Mouse (Mus musculus): ENCODE measurements around the gene Isg20l2.

DNA sequence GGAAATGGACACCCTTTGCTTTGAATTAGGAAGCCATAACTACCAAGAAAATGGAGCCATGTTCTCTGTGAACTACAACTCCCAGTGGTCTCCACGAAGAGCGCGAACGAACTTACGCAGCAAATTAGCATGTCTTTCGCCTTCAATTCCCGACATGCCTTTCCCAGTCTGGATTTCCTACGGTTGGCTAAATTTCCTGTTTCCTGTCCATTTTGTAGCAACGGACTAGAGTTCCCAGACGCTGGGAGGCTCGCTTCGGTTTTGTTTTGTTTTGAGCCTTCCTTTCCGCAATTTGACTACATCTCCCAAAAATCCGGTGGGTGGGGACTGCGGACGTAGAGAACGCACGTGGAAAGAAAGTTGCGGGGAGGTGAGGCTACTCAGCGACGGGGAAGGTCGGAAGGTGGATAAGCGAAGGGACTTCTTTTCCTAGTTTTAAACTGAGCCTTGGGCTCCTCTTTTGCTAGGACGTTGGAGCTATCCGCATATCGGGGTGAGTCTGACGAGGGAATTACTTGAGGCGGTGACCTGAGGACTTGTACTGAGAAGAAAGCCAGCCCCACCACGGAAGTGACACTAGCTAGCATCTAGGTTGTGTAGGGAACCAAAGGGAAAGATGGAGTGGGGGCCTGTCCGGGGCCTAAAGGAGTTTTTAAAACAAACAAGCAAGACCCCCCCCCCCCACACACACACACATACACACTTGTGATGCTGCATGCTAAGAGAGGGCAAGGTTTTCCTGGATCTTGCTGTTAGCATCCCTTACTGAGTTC lies 10.6 kb upstream of the Isg20l2 start, which contains the start of gene Mrpl24:
- no peak for TF ChIP-seq CTCF (IDR thresholded peaks at IDR 0.05; ENCODE audit: low read depth, low read length)
- TF ChIP-seq GATA1 (IDR thresholded peaks at IDR 0.05; ENCODE audit: borderline replicate concordance, low read length): no peak
- TF ChIP-seq GATA2 (IDR thresholded peaks at IDR 0.05; ENCODE audit: borderline replicate concordance, low read depth, low read length): no peak
- no peak for TF ChIP-seq TAL1 (conservative IDR thresholded peaks at IDR 0.05; ENCODE audit: low read depth, low read length)
- TF ChIP-seq POLR2AphosphoS5 (IDR thresholded peaks at IDR 0.05; ENCODE audit: insufficient replicate concordance, low read depth, low read length): no peak

Data from G1E (cell line).